Mouse (Mus musculus): ENCODE measurements around the gene Iqsec1. TPM values are rescaled to one million over a fixed set of nuclear protein-coding genes. Genes with fewer than 3 reads are reported as not detected.

Iqsec1 gene
- polyA plus RNA-seq, 1 experiment: 191 TPM

GRCm38 (mm10) chr6:90705738-90706137, 282.7 kb downstream of the Iqsec1 start:
- TF ChIP-seq CTCF (IDR thresholded peaks at IDR 0.05; ENCODE audit: insufficient read depth, low read length): no peak
- no peak for TF ChIP-seq POLR2A (IDR thresholded peaks at IDR 0.05; ENCODE audit: borderline replicate concordance, extremely low read depth, low read depth, low read length)
- Histone ChIP-seq H3K4me3 (replicated peaks; ENCODE audit: extremely low read depth, low read depth, low read length) (no peak overlapping the region), H3K4me1 (ENCODE audit: control insufficient read depth, insufficient read depth, low read length) (peaks cover 57% of the 10 kb centered on the region)
- DNase-seq: no peak
- WGBS: 56% methylated on average over 3 of the region's 3 CpGs

GRCm38 (mm10) chr6:90704705-90705344, 283.7 kb downstream of the Iqsec1 start:
- Histone ChIP-seq H3K4me1 (ENCODE audit: control insufficient read depth, insufficient read depth, low read length) (peaks cover 56% of the 10 kb centered on the region), H3K4me3 (replicated peaks; ENCODE audit: extremely low read depth, low read depth, low read length) (no peak overlapping the region)
- TF ChIP-seq CTCF (IDR thresholded peaks at IDR 0.05; ENCODE audit: insufficient read depth, low read length): no peak
- TF ChIP-seq POLR2A (IDR thresholded peaks at IDR 0.05; ENCODE audit: borderline replicate concordance, extremely low read depth, low read depth, low read length): no peak
- 42% methylated on average over 2 of the region's 2 CpGs for WGBS
- DNase-seq: no peak

DNA sequence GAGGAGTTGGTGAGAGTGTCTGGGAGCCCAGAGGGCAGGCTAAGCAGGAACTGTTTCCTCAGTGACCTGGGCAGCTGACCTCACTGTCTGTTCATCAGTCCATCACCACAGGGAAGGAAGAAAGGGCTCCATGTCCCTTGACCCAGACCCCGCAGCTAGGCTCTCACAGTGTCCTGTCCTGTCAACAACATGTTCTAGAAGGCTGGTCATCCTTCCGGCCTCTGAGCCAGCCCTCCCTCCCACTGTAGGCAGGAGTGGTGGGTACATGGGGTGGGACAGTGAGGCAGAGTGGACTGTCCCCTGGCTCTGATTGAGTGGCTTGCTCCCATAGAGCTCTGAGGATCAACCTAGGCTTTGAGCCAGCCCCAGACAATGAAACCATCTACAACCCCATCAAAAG, 284.7 kb downstream of the Iqsec1 start:
- no peak overlapping the region for H3K4me3 ChIP-seq (replicated peaks; ENCODE audit: extremely low read depth, low read depth, low read length)
- DNase-seq: no peak
- no peak for TF ChIP-seq CTCF (IDR thresholded peaks at IDR 0.05; ENCODE audit: insufficient read depth, low read length)
- no peak for TF ChIP-seq POLR2A (IDR thresholded peaks at IDR 0.05; ENCODE audit: borderline replicate concordance, extremely low read depth, low read depth, low read length)
- WGBS: 46% methylated on average over 2 of the region's 2 CpGs
- H3K4me1 ChIP-seq (ENCODE audit: control insufficient read depth, insufficient read depth, low read length): peaks cover 52% of the 10 kb centered on the region

GRCm38 (mm10) chr6:90702837-90703735, 285.4 kb downstream of the Iqsec1 start:
- no peak for DNase-seq
- Histone ChIP-seq H3K4me1 (ENCODE audit: control insufficient read depth, insufficient read depth, low read length) (peaks cover 50% of the 10 kb centered on the region), H3K4me3 (replicated peaks; ENCODE audit: extremely low read depth, low read depth, low read length) (no peak overlapping the region)
- WGBS: 20% methylated on average over 4 of the region's 4 CpGs
- TF ChIP-seq CTCF (IDR thresholded peaks at IDR 0.05; ENCODE audit: insufficient read depth, low read length): no peak
- no peak for TF ChIP-seq POLR2A (IDR thresholded peaks at IDR 0.05; ENCODE audit: borderline replicate concordance, extremely low read depth, low read depth, low read length)

DNA sequence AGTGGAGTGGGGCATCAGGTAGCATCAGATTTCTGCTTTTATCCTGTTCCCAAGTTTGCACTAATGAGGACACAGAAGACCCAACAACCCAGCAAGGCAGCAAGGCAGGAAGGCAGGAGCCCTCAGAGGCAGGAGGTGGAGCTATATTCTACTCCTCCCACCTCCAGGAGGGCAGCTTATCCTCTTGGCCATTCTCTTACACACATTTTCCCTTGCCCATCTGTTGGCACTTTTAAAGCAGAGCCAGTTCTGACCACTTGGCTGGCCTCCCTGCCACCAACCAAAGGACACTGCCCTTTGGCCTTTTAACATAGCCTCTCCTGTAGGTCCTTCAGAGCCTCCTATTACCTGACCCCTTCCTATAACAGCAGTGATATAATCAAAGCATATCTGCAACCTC, 286.3 kb downstream of the Iqsec1 start:
- no peak for DNase-seq
- TF ChIP-seq POLR2A (IDR thresholded peaks at IDR 0.05; ENCODE audit: borderline replicate concordance, extremely low read depth, low read depth, low read length) (no peak), CTCF (IDR thresholded peaks at IDR 0.05; ENCODE audit: insufficient read depth, low read length) (no peak)
- no peak overlapping the region for H3K4me3 ChIP-seq (replicated peaks; ENCODE audit: extremely low read depth, low read depth, low read length)
- peaks cover 45% of the 10 kb centered on the region for H3K4me1 ChIP-seq (ENCODE audit: control insufficient read depth, insufficient read depth, low read length)

DNA sequence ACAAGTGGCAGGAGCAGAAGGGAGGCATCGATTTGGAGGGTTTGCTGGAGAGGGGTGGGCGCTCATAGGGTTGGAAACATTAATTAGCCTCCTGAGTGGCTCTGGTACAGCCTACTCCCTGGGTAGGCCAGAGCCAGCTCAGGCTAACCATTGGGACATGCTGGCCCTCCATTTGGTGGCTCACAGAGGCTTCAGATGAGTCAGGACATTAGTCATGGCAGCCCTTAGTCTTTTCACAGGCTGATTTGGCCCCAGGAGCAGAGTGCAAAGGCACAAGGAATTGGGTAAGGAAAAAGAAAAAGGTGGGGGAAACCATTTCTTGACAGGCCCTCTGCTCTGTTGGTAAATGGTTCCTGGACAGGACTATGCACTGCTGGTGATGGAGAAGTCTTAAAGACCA, 287.1 kb downstream of the Iqsec1 start:
- 84% methylated on average over 2 of the region's 2 CpGs for WGBS
- Histone ChIP-seq H3K4me1 (ENCODE audit: control insufficient read depth, insufficient read depth, low read length) (peaks cover 42% of the 10 kb centered on the region), H3K4me3 (replicated peaks; ENCODE audit: extremely low read depth, low read depth, low read length) (no peak overlapping the region)
- TF ChIP-seq CTCF (IDR thresholded peaks at IDR 0.05; ENCODE audit: insufficient read depth, low read length) (no peak), POLR2A (IDR thresholded peaks at IDR 0.05; ENCODE audit: borderline replicate concordance, extremely low read depth, low read depth, low read length) (no peak)
- DNase-seq: no peak

- no peak for DNase-seq
- TF ChIP-seq POLR2A (IDR thresholded peaks at IDR 0.05; ENCODE audit: borderline replicate concordance, extremely low read depth, low read depth, low read length) (no peak), CTCF (IDR thresholded peaks at IDR 0.05; ENCODE audit: insufficient read depth, low read length) (no peak)
- peaks cover 41% of the 10 kb centered on the region for H3K4me1 ChIP-seq (ENCODE audit: control insufficient read depth, insufficient read depth, low read length)
- no peak overlapping the region for H3K4me3 ChIP-seq (replicated peaks; ENCODE audit: extremely low read depth, low read depth, low read length)
- 74% methylated on average over 2 of the region's 2 CpGs for WGBS
Observed at GRCm38 (mm10) chr6:90700737-90701136, 287.7 kb downstream of the Iqsec1 start.

GRCm38 (mm10) chr6:90700068-90700467, 288.4 kb downstream of the Iqsec1 start:
- H3K4me3 ChIP-seq (replicated peaks; ENCODE audit: extremely low read depth, low read depth, low read length): no peak overlapping the region
- 53% methylated on average over 1 of the region's 1 CpGs for WGBS
- TF ChIP-seq CTCF (IDR thresholded peaks at IDR 0.05; ENCODE audit: insufficient read depth, low read length) (no peak), POLR2A (IDR thresholded peaks at IDR 0.05; ENCODE audit: borderline replicate concordance, extremely low read depth, low read depth, low read length) (no peak)
- H3K4me1 ChIP-seq (ENCODE audit: control insufficient read depth, insufficient read depth, low read length): peaks cover 37% of the 10 kb centered on the region
- DNase-seq: no peak

DNA sequence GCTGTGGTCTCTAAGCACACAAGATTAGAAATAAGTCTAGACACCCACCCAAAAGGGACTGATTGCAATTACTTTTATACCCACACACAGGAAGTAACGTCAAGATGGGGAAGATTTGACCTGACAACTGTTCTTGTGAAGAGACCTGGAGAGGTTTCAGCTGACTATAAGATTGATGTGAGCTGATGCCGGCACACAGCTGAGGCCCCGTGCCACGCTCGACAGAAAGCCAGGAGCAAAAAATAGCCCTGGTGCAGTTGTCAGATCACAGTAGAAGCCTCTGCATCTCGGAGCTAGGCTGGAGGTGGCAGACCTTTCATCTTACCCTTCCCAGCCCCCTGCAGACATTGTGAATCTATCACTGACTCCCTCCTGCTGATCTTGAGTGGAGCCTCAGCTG, 289.6 kb downstream of the Iqsec1 start:
- Histone ChIP-seq H3K4me3 (replicated peaks; ENCODE audit: extremely low read depth, low read depth, low read length) (no peak overlapping the region), H3K4me1 (ENCODE audit: control insufficient read depth, insufficient read depth, low read length) (peaks cover 25% of the 10 kb centered on the region)
- no peak for TF ChIP-seq CTCF (IDR thresholded peaks at IDR 0.05; ENCODE audit: insufficient read depth, low read length)
- TF ChIP-seq POLR2A (IDR thresholded peaks at IDR 0.05; ENCODE audit: borderline replicate concordance, extremely low read depth, low read depth, low read length): no peak
- WGBS: 37% methylated on average over 6 of the region's 6 CpGs
- DNase-seq: no peak

GRCm38 (mm10) chr6:90695754-90696153, 292.7 kb downstream of the Iqsec1 start:
- Histone ChIP-seq H3K4me1 (ENCODE audit: control insufficient read depth, insufficient read depth, low read length) (peaks cover 8% of the 10 kb centered on the region), H3K4me3 (replicated peaks; ENCODE audit: extremely low read depth, low read depth, low read length) (no peak overlapping the region)
- no peak for TF ChIP-seq POLR2A (IDR thresholded peaks at IDR 0.05; ENCODE audit: borderline replicate concordance, extremely low read depth, low read depth, low read length)
- TF ChIP-seq CTCF (IDR thresholded peaks at IDR 0.05; ENCODE audit: insufficient read depth, low read length): no peak
- no peak for DNase-seq
- 26% methylated on average over 1 of the region's 1 CpGs for WGBS
